Mouse (Mus musculus): ENCODE results near the gene Nrsn1. TPM values are rescaled to one million over a fixed set of nuclear protein-coding genes. Genes with fewer than 3 reads are reported as not detected.

Gene Nrsn1
- polyA plus RNA-seq, 1 experiment from 2014 or later: 15.4 TPM

GRCm38 (mm10) chr13:25257608-25258007 is 12.7 kb downstream of the Nrsn1 start:
- ATAC-seq (ENCODE audit: insufficient read depth, low FRiP score, low TSS enrichment) (no peak), DNase-seq (ENCODE audit: low spot score) (no peak)
- H3K9me3 ChIP-seq (ENCODE audit: control insufficient read depth, low read length): no peaks in the 10 kb centered on the region
- H3K27me3 ChIP-seq (ENCODE audit: control insufficient read depth, insufficient read depth, low read length): no peaks in the 10 kb centered on the region
- no peak overlapping the region for H3K9ac ChIP-seq (ENCODE audit: low read length)
- no peak overlapping the region for H3K27ac ChIP-seq (ENCODE audit: low read depth, low read length)
- no peaks in the 10 kb centered on the region for H3K36me3 ChIP-seq (ENCODE audit: control insufficient read depth, insufficient read depth, low read length)
- no peak overlapping the region for H3K4me3 ChIP-seq (ENCODE audit: low read depth, low read length)
- no peaks in the 10 kb centered on the region for H3K4me1 ChIP-seq (ENCODE audit: control insufficient read depth, insufficient read depth, low read length)
- WGBS: 87% methylated on average over 6 of the region's 6 CpGs
- H3K4me2 ChIP-seq (ENCODE audit: low read depth): no peak overlapping the region

- Histone ChIP-seq H3K4me2 (ENCODE audit: low read depth) (no peak overlapping the region), H3K27me3 (ENCODE audit: control insufficient read depth, insufficient read depth, low read length) (no peaks in the 10 kb centered on the region), H3K27ac (ENCODE audit: low read depth, low read length) (no peak overlapping the region), H3K9ac (ENCODE audit: low read length) (no peak overlapping the region), H3K9me3 (ENCODE audit: control insufficient read depth, low read length) (no peaks in the 10 kb centered on the region), H3K36me3 (ENCODE audit: control insufficient read depth, insufficient read depth, low read length) (no peaks in the 10 kb centered on the region), H3K4me1 (ENCODE audit: control insufficient read depth, insufficient read depth, low read length) (no peaks in the 10 kb centered on the region), H3K4me3 (ENCODE audit: low read depth, low read length) (no peak overlapping the region)
- 83% methylated on average over 9 of the region's 9 CpGs for WGBS
- ATAC-seq (ENCODE audit: insufficient read depth, low FRiP score, low TSS enrichment) (no peak), DNase-seq (ENCODE audit: low spot score) (no peak)
Measured at GRCm38 (mm10) chr13:25254478-25255263, 15.6 kb downstream of the Nrsn1 start.

GRCm38 (mm10) chr13:25251893-25252292 is 18.4 kb downstream of the Nrsn1 start:
- Histone ChIP-seq H3K27ac (ENCODE audit: low read depth, low read length) (no peak overlapping the region), H3K4me3 (ENCODE audit: low read depth, low read length) (no peak overlapping the region), H3K4me2 (ENCODE audit: low read depth) (no peak overlapping the region), H3K4me1 (ENCODE audit: control insufficient read depth, insufficient read depth, low read length) (no peaks in the 10 kb centered on the region), H3K27me3 (ENCODE audit: control insufficient read depth, insufficient read depth, low read length) (no peaks in the 10 kb centered on the region), H3K9me3 (ENCODE audit: control insufficient read depth, low read length) (no peaks in the 10 kb centered on the region), H3K36me3 (ENCODE audit: control insufficient read depth, insufficient read depth, low read length) (no peaks in the 10 kb centered on the region), H3K9ac (ENCODE audit: low read length) (no peak overlapping the region)
- 79% methylated on average over 1 of the region's 1 CpGs for WGBS
- ATAC-seq (ENCODE audit: insufficient read depth, low FRiP score, low TSS enrichment): no peak
- DNase-seq (ENCODE audit: low spot score): no peak

GRCm38 (mm10) chr13:25220186-25220787 is 50.0 kb downstream of the Nrsn1 start:
- no peaks in the 10 kb centered on the region for H3K9me3 ChIP-seq (ENCODE audit: control insufficient read depth, low read length)
- DNase-seq (ENCODE audit: low spot score) (no peak), ATAC-seq (ENCODE audit: insufficient read depth, low FRiP score, low TSS enrichment) (no peak)
- H3K4me3 ChIP-seq (ENCODE audit: low read depth, low read length): no peak overlapping the region
- no peak overlapping the region for H3K4me2 ChIP-seq (ENCODE audit: low read depth)
- no peaks in the 10 kb centered on the region for H3K36me3 ChIP-seq (ENCODE audit: control insufficient read depth, insufficient read depth, low read length)
- no peaks in the 10 kb centered on the region for H3K27me3 ChIP-seq (ENCODE audit: control insufficient read depth, insufficient read depth, low read length)
- WGBS: 73% methylated on average over 5 of the region's 5 CpGs
- H3K4me1 ChIP-seq (ENCODE audit: control insufficient read depth, insufficient read depth, low read length): no peaks in the 10 kb centered on the region
- H3K27ac ChIP-seq (ENCODE audit: low read depth, low read length): no peak overlapping the region
- H3K9ac ChIP-seq (ENCODE audit: low read length): no peak overlapping the region

GRCm38 (mm10) chr13:25218394-25218793 is 51.9 kb downstream of the Nrsn1 start:
- Histone ChIP-seq H3K4me3 (ENCODE audit: low read depth, low read length) (no peak overlapping the region), H3K4me2 (ENCODE audit: low read depth) (no peak overlapping the region), H3K9me3 (ENCODE audit: control insufficient read depth, low read length) (no peaks in the 10 kb centered on the region), H3K9ac (ENCODE audit: low read length) (no peak overlapping the region), H3K4me1 (ENCODE audit: control insufficient read depth, insufficient read depth, low read length) (no peaks in the 10 kb centered on the region), H3K36me3 (ENCODE audit: control insufficient read depth, insufficient read depth, low read length) (no peaks in the 10 kb centered on the region), H3K27me3 (ENCODE audit: control insufficient read depth, insufficient read depth, low read length) (no peaks in the 10 kb centered on the region), H3K27ac (ENCODE audit: low read depth, low read length) (no peak overlapping the region)
- DNase-seq (ENCODE audit: low spot score) (no peak), ATAC-seq (ENCODE audit: insufficient read depth, low FRiP score, low TSS enrichment) (no peak)
- 85% methylated on average over 1 of the region's 1 CpGs for WGBS

- Histone ChIP-seq H3K27ac (ENCODE audit: low read depth, low read length) (no peak overlapping the region), H3K4me3 (ENCODE audit: low read depth, low read length) (no peak overlapping the region), H3K4me1 (ENCODE audit: control insufficient read depth, insufficient read depth, low read length) (no peaks in the 10 kb centered on the region), H3K9me3 (ENCODE audit: control insufficient read depth, low read length) (no peaks in the 10 kb centered on the region), H3K36me3 (ENCODE audit: control insufficient read depth, insufficient read depth, low read length) (no peaks in the 10 kb centered on the region), H3K4me2 (ENCODE audit: low read depth) (no peak overlapping the region), H3K9ac (ENCODE audit: low read length) (no peak overlapping the region), H3K27me3 (ENCODE audit: control insufficient read depth, insufficient read depth, low read length) (no peaks in the 10 kb centered on the region)
- 93% methylated on average over 5 of the region's 5 CpGs for WGBS
- DNase-seq (ENCODE audit: low spot score): no peak
- no peak for ATAC-seq (ENCODE audit: insufficient read depth, low FRiP score, low TSS enrichment)
Measured at GRCm38 (mm10) chr13:25206950-25207349, 63.4 kb downstream of the Nrsn1 start.

Other genes starting within 250 kb of the Nrsn1 start
- gene Dcdc2a, start 214.5 kb downstream of the Nrsn1 start, polyA plus RNA-seq (2014; fragmentation: Nextera tagmentation; extraction: Ambion mirVana): 3.4 and 4.4 TPM in 2 replicates